Mouse (Mus musculus) liver (tissue): ENCODE results near the gene Rims3.

Source experiments
- DNase-seq: peaks from one replicate; pipeline ENCODE4 v3.0.0-alpha.2; 2020; ENCODE audit warnings: mixed read lengths

The Rims3 gene

GRCm38 (mm10) chr4:120850946-120851345 is 3.7 kb upstream of the Rims3 start:
- peak; percentile 77 for DNase-seq

- DNase-seq: no peak
Observed at GRCm38 (mm10) chr4:120855360-120856060, 894 bp downstream of the Rims3 start.

- no peak for DNase-seq
Observed at GRCm38 (mm10) chr4:120856376-120856775, 1.8 kb downstream of the Rims3 start.

- DNase-seq: no peak
Observed at GRCm38 (mm10) chr4:120859865-120860264, 5.2 kb downstream of the Rims3 start.

GRCm38 (mm10) chr4:120866211-120866610 is 11.6 kb downstream of the Rims3 start:
- peak; percentile 59 for DNase-seq

- no peak for DNase-seq
Observed at GRCm38 (mm10) chr4:120868246-120868645, 13.6 kb downstream of the Rims3 start.

- no peak for DNase-seq
Observed at GRCm38 (mm10) chr4:120868988-120869387, 14.4 kb downstream of the Rims3 start.

- DNase-seq: no peak
Observed at GRCm38 (mm10) chr4:120870262-120870748, 15.7 kb downstream of the Rims3 start.

GRCm38 (mm10) chr4:120875961-120876360 is 21.3 kb downstream of the Rims3 start:
- no peak for DNase-seq

- no peak for DNase-seq
Observed at GRCm38 (mm10) chr4:120878728-120879127, 24.1 kb downstream of the Rims3 start.

GRCm38 (mm10) chr4:120879386-120879785 is 24.8 kb downstream of the Rims3 start:
- DNase-seq: no peak

GRCm38 (mm10) chr4:120880731-120881432 is 26.3 kb downstream of the Rims3 start:
- DNase-seq: no peak

GRCm38 (mm10) chr4:120882002-120882625 is 27.5 kb downstream of the Rims3 start:
- DNase-seq: no peak

GRCm38 (mm10) chr4:120885208-120886120 is 30.8 kb downstream of the Rims3 start:
- DNase-seq: no peak

GRCm38 (mm10) chr4:120886131-120886530 is 31.5 kb downstream of the Rims3 start:
- no peak for DNase-seq

GRCm38 (mm10) chr4:120886811-120887210 is 32.2 kb downstream of the Rims3 start:
- DNase-seq: no peak

- DNase-seq: peak; percentile 51
Observed at GRCm38 (mm10) chr4:120887381-120888112, 32.9 kb downstream of the Rims3 start.

- DNase-seq: no peak
Observed at GRCm38 (mm10) chr4:120888884-120889283, 34.3 kb downstream of the Rims3 start.

GRCm38 (mm10) chr4:120890754-120891440 is 36.3 kb downstream of the Rims3 start:
- no peak for DNase-seq

GRCm38 (mm10) chr4:120891960-120892359 is 37.3 kb downstream of the Rims3 start:
- no peak for DNase-seq

GRCm38 (mm10) chr4:120892516-120892915 is 37.9 kb downstream of the Rims3 start:
- no peak for DNase-seq
